Mouse (Mus musculus) embryonic fibroblast, embryonic 13.5 days (primary cell): ENCODE data around the gene Ptf1a. TPM values are rescaled to one million over a fixed set of nuclear protein-coding genes. Genes with fewer than 3 reads are reported as not detected.
A peak's percentile ranks its signal among the peaks of the same experiment; 100 is the strongest.

ENCODE experiments used
- H3K27ac ChIP-seq: 2 replicates; pipeline ENCODE4 v1.5.1; 2012; ENCODE audit warnings: low read length, control low read depth, inconsistent platforms; ENCODE audit not compliant: insufficient read depth
- H3K4me1 ChIP-seq: 2 replicates; pipeline ENCODE4 v1.6.1; 2011; ENCODE audit warnings: low read length; ENCODE audit not compliant: control insufficient read depth, insufficient read depth
- H3K4me3 ChIP-seq: 2 replicates; pipeline ENCODE4 v1.5.1; 2011; ENCODE audit warnings: mild to moderate bottlenecking, control low read depth, low read length; ENCODE audit not compliant: insufficient read depth
- CTCF ChIP-seq: IDR thresholded peaks from 2 replicates; pipeline ENCODE4 v1.5.1; 2011; ENCODE audit warnings: mild to moderate bottlenecking, control low read depth, low read length, moderate library complexity, borderline replicate concordance; ENCODE audit not compliant: insufficient read depth
- POLR2A ChIP-seq: IDR thresholded peaks from 2 replicates; pipeline ENCODE4 v1.6.1; 2011; ENCODE audit warnings: low read depth, mild to moderate bottlenecking, control low read depth, low read length, moderate library complexity
- polyA plus RNA-seq: library from polyadenylated mRNA; stranded (reverse); fragments of >200 nt; gene quantifications from 2 replicates; pipeline ENCODE4 v1.2.4, GENCODE M21; 2011; ENCODE audit warnings: low read depth; ENCODE audit not compliant: missing spikeins, insufficient read length

The Ptf1a gene
- polyA plus RNA-seq, 1 experiment: not detected

DNA sequence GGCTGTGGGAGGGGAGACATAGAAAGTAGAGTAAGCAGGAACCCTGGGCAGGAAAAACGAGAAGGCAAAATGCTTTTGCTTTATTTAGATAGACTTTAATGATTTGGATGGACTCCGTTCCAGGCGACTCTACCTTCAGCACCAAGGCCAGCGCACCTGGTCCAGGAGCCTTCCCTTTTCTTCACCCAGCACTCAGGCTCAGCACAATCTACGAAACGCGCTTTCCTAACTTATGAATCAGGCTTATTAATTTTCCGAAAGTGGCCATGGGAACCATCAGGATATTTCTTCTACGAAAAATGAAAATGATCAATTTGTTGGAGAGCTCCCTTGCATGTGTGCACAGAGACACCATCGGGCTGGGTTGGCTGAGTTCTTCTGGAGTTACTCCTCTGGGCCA, 16.4 kb upstream of the Ptf1a start:
- TF ChIP-seq POLR2A (no peak), CTCF (no peak)
- no peaks in the 10 kb centered on the region for H3K4me1 ChIP-seq
- H3K4me3 ChIP-seq: no peak overlapping the region
- H3K27ac ChIP-seq: no peak overlapping the region

DNA sequence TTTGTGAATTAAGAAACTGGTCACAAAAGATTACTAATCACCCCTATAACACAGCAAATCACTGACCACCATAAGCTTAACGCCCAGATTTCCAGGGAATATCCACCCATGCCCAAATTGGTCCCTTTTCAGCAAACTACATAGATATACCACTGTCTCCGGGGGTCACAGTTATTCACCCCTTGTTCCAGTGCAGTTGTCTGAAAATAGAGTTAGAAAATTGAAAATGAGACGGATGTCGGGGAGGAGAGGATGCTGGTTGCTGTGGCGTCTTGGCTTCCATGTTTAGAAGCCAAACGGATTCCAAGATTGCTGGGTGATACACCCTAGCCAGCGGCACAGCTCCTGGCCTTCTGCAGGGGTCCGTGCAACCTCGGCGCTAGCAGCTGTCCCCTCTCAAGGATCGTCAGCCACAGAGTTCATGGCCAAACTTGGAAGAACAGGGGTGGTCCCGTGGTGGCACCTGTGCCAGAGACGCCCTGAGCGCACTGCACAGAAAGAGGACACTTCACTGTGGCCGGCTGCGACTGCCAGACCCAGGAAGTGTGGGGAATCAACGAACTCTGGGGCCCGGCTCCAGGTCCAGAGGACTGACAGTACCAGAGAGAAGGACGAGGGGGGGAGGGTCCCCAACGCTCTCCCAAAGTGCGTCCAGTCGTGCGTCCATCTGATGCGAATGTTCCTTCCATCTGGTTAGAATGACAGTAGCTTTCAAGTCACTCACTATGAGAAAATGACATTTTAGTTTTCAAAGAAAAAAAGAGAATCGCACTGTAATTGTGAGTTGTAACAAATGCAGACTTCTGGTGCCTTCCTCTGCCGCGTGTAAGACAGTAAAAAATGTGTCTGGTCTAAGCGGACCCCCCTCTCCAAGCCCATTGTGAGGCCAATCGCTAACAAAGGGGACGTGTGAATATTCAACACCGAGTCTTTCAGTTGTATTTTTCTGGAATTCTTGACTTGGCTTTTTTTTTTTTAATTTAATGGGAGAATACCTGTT, 15.5 kb upstream of the Ptf1a start:
- TF ChIP-seq CTCF (no peak), POLR2A (no peak)
- H3K4me1 ChIP-seq: no peaks in the 10 kb centered on the region
- no peak overlapping the region for H3K27ac ChIP-seq
- H3K4me3 ChIP-seq: no peak overlapping the region

DNA sequence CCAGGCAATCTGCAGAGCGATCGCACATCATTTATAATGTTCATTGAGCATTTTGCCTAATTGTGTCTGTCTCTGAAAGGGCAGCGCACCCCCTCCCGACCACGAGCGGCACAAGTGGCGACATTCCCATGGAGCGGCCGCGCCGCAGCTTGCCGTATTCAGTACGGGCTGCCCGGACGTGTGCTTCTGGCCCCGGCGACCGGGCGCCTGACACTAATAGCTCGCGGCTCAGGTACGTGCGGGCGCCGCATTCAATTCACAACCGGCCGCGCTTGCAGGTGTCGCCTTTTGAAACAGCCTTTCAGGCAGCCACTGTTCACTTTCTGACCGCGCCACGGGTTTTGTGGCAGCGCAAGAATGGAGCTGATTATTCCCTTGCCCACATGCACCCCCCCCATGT, 14.7 kb upstream of the Ptf1a start:
- TF ChIP-seq POLR2A (no peak), CTCF (no peak)
- Histone ChIP-seq H3K4me3 (no peak overlapping the region), H3K4me1 (no peaks in the 10 kb centered on the region), H3K27ac (no peak overlapping the region)

DNA sequence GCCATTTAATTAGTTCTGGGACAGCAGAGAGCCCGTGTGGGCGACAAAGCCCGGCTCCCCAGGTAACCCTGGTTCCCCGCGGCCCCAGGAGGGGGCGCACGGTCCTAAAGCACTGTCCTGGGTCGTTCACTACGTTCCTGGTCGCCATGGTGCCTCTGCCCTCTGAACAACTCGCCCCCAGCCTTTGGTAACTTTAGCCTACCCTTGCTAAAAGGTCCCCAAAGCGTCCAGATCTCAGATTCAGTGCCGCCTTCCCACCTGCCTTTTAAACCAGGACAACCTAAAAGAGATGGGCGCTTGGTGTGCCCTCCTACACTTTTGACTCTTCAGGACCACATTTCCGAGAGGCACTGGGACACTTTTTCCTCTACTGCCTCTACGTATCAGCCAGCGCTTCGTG, 14.3 kb upstream of the Ptf1a start:
- 0 out of 2 replicates have a peak, but pooled peaks have one; percentile 10 for TF ChIP-seq CTCF
- no peak for TF ChIP-seq POLR2A
- no peak overlapping the region for H3K4me3 ChIP-seq
- no peaks in the 10 kb centered on the region for H3K4me1 ChIP-seq
- H3K27ac ChIP-seq: no peak overlapping the region

DNA sequence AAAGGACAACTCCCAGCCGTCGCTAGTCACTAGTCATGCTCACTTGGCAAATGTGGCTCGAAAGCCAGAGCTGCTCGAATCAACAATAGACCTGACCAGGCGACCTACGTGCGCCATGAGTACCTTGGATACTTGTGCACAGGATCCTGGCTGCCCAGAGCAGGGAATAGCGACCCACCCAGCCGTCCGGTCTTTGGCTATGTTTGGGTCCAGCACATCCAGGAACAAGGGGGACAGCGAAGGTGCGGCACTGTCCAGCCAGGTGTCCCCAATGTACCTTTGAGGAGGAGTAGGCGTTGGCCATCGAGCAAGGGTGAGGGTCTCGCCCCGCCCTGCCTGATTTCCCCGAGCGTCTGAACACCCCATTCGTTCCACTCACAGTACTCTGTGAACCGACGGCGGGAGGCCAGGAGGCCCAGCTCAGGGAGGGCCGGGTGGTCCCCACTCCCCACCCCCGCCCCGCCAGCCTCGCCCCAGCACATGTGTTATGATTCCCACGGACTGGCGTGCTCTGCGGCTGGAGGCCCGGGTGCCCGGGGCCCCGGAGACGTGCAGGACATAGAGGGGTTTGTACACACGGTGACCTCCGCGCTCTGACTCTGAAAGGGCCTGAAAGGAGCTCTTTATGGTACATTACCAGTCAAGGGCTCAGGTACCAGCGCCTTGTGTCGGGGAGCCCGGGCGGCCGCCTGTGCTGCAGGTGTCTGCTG, 13.7 kb upstream of the Ptf1a start:
- H3K4me1 ChIP-seq: no peaks in the 10 kb centered on the region
- H3K27ac ChIP-seq: no peak overlapping the region
- H3K4me3 ChIP-seq: no peak overlapping the region
- TF ChIP-seq POLR2A (no peak), CTCF (no peak)

DNA sequence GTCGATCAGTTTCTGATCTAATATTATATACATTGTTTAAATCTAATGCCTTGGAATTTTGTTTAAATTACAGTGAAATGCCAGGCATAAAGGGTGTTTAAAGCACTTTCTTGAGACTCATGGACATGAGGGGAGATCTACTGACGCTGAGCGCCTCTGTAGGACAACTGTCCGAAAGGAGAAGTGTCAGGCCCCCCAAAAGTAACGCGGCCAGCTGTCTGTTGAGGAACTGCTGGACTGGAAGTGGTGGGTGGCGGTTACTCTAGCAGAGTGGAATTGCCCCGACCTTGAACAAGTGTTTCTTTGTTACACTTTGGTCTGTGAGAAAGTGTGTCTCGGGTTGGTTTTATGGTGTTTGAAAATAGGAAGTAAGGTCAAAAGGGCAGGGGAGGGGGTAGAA, 1.1 kb upstream of the Ptf1a start:
- no peak overlapping the region for H3K27ac ChIP-seq
- no peaks in the 10 kb centered on the region for H3K4me1 ChIP-seq
- H3K4me3 ChIP-seq: no peak overlapping the region
- TF ChIP-seq CTCF: no peak
- no peak for TF ChIP-seq POLR2A

DNA sequence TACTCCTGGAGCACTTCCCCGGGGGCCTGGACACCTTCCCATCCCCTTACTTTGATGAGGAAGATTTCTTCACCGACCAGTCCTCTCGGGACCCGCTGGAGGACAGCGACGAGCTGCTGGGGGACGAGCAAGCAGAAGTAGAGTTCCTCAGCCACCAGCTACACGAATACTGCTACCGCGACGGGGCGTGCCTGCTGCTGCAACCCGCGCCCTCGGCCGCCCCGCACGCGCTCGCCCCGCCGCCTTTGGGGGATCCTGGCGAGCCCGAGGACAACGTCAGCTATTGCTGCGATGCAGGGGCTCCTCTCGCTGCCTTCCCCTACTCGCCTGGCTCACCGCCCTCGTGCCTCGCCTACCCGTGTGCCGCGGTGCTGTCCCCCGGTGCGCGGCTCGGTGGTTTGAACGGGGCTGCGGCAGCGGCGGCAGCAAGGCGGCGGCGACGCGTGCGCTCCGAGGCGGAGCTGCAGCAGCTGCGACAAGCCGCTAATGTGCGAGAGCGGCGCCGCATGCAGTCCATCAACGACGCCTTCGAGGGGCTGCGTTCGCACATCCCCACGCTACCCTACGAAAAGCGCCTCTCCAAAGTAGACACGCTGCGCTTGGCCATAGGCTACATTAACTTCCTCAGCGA, 523 bp downstream of the Ptf1a start:
- Histone ChIP-seq H3K4me3 (no peak overlapping the region), H3K4me1 (no peaks in the 10 kb centered on the region), H3K27ac (no peak overlapping the region)
- TF ChIP-seq CTCF: no peak
- TF ChIP-seq POLR2A: no peak

DNA sequence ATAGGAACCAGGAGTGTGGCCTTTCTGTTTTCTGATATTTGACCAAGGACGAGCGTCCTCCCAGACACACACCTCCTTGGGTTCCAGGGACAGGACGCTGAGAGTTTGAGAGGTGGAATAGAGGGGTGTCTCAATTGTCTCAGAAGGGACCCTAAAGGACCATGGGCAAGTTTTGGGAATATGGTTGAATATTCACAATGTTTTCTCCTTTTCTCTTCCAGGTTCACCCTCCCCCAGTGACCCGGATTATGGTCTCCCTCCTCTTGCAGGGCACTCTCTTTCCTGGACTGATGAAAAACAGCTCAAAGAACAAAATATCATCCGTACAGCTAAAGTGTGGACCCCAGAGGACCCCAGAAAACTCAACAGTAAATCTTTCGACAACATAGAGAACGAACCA, 1.3 kb downstream of the Ptf1a start:
- Histone ChIP-seq H3K4me3 (no peak overlapping the region), H3K4me1 (no peaks in the 10 kb centered on the region), H3K27ac (no peak overlapping the region)
- no peak for TF ChIP-seq POLR2A
- no peak for TF ChIP-seq CTCF

DNA sequence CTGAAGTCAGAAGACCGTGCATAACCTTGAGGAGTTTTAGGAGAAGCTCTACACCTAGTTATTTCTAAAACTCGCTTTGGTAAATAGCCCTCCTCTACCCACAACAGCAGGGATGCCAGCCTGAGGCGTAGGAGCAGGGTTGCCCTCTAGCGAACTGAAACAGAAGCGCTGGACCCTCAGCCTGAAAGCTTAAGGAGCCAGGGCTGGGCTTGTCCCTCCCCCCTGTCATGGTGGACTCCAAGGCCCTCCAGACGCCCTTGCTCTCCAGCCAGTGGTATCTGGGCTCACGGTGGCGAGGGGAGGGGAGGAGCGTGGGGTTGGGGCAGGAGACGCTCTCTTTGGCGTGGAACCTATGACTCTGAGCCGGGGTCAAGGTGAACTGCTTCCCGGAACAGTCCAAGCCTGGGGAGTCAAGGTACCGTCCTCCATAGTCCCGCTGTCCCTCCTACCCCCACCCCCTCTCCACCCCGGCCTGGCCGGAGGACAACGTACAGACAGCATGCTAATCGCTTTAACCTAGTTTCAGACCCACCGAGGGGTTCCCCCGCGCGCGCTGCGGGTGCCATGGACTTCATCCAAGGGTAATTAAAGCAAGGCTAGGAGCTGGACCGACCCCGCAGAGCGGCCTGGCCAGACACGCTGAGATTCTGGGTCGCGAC, 2.7 kb downstream of the Ptf1a start:
- no peaks in the 10 kb centered on the region for H3K4me1 ChIP-seq
- no peak overlapping the region for H3K4me3 ChIP-seq

DNA sequence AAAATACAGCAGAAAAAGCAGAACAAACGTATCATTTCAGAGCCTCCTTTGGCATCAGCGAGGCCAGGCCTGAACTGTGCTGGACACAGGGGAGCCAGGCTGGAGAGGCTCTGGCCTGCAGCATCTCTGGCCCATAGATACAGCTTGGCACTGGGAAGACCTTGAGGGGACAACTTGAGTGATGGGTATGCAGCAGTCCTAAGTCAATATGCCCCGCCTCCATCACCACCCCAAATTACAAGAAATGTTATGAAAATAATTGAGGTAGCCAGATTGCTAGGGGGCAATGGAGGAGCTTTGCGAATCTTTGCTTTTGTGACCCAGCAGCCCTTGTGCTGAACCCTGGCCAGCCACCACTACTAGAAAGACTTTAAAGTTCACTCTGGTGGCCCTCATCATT, 3.8 kb downstream of the Ptf1a start:
- Histone ChIP-seq H3K4me3 (no peak overlapping the region), H3K4me1 (no peaks in the 10 kb centered on the region), H3K27ac (no peak overlapping the region)
- no peak for TF ChIP-seq CTCF
- no peak for TF ChIP-seq POLR2A

More for the DNA sequence above, 2.7 kb downstream of the Ptf1a start:
- no peak overlapping the region for H3K27ac ChIP-seq
- TF ChIP-seq POLR2A: no peak
- peak; percentile 35; the same call in 1 of the 2 replicates for TF ChIP-seq CTCF
